Mouse (Mus musculus) CD4-positive, CD25-positive, alpha-beta regulatory T cell, adult 4 months (primary cell): ENCODE results near the gene Capn12. TPM values are rescaled to one million over a fixed set of nuclear protein-coding genes. Genes with fewer than 3 reads are reported as not detected.

Experiments used
- ATAC-seq: one replicate; pipeline ENCODE4 v1.8.0; 2017
- polyA plus RNA-seq, 2 experiments: library from polyadenylated mRNA; unstranded; fragments of 100-300 nt; shearing (Covaris generic); gene quantifications; one replicate each; pipeline ENCODE4 v1.2.1; 2017

The Capn12 gene
- not detected for polyA plus RNA-seq

DNA sequence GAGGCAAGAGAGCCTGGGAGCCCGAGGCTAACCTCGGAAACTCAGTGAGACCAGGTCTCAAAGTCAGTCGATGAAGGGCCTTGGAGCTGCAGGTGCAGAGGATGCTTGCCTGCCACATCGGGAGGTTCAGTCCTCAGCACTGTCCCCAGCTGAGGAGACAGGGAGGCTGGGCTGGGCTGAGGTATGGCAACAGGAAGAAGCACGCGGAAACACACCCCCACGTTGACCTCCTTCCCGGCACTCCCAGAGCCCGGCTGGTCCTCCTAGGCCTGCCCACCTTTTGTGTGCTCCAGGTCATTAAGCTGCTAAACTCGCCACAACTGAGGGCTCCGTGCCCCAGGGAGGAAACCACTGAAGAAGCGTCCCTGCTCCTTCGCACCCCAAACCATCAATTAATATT is at the start of gene Capn12:
Capn12 (plus strand) TSS at position 224 of the 400 bp plus-strand sequence.
- no peak for ATAC-seq

DNA sequence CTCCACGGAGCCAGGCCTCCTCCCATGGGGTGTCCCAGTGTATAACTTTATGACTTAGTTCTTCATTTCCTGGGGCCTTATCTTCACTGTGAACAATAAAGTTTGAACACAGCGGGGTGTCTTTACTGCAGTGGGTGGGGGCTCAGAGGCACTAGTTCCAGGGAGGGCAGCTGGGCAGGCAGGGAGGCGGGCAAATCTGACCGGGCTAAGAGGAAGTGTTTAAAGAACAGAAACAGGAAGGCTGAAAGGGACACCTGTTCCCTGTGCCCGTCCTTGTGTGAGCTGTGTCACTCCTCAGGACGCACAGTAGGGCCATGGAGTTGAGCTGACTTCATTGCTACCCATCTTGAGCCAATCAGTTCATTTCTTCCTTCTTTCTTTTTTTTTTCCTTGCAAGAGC is 49.1 kb upstream of the Capn12 start:
- ATAC-seq: no peak

DNA sequence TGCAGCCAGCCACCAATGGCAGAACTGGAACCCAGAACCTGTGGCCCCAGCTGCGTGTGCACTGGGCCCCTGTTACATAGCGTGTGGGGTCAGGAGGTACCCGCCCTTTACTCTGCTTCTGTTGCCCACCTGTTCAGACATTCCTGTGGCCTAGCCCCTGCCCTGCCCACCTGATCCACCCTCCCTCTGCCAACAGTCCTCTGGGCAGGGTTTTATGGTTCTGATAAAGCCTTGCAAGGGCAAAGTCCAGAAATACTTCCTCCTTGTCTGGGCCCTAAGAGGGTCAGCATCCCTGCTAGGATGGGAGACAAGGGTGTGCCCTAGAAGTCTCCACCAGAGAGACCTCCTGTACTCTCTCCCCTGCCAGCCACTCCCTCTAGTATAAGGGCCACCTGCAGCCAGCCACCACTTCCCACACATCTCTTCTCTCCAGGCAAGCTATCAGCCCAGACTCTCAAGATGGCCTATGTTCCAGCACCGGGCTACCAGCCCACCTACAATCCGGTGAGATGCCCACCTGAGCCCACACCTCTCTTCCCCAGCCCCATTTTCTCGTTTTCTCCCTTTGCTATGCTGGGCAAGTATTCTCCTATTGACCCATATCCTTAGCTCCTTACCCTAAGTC is 47.4 kb upstream of the Capn12 start, which contains the start of gene Lgals4:
Lgals4 (plus strand) TSS at position 132 of the 625 bp plus-strand sequence.
- no peak for ATAC-seq

DNA sequence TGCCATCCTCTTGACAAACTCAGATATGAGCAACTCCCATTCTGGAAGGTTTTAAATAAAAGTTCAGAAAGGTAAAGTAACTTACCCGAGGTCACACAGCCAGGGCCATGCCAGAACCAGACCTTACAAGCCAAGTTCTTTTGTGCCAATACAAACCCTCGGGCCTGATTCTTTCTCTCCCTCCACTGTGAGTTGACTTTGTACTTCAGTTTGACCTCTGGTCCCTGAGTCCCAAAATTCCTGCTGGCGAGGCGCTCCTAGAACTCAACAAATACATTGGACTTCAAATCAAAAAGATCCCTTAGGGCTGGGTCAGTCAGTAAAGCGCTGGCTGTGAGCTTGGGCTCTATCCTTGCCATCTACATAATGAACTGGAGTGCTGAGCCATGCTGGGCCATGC is 44.3 kb upstream of the Capn12 start:
- no peak for ATAC-seq

DNA sequence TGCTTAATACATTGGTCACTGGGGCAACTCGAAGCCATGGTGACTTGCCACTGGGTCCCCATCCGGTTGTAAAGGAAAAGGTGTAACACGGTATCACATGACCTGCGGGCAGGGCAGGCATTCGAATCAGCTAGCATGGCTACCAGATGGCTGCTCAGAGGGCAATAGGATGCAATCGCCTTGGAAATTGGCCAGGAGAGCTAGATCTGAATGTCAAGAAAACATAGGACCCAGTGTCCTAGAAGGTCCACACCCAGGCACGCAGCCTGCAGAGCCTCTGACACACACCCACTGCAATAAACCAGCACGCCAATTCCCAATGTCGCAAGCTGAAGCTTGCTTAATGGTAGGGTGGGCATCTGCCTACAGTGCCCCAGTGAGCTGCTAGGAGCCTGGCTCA is 42.9 kb upstream of the Capn12 start:
- ATAC-seq: no peak

DNA sequence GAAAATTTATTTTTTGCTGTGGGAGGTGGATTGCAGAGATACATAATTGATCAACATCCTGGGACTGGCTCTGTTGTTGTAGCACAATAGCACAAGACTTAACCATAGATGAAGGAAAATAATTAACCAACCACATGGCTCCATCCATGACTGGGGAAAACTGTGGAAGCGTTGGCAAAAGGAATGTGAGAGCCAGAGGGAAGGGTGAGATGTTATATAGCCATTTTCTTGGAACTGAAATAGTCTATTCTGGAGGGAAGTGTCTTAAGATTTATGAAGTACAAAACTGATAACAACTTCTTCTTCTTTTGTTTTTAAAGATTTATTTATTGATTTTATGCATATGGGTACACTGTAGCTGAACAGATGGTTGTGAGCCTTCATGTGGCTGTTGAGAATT is 33.9 kb upstream of the Capn12 start:
- no peak for ATAC-seq

DNA sequence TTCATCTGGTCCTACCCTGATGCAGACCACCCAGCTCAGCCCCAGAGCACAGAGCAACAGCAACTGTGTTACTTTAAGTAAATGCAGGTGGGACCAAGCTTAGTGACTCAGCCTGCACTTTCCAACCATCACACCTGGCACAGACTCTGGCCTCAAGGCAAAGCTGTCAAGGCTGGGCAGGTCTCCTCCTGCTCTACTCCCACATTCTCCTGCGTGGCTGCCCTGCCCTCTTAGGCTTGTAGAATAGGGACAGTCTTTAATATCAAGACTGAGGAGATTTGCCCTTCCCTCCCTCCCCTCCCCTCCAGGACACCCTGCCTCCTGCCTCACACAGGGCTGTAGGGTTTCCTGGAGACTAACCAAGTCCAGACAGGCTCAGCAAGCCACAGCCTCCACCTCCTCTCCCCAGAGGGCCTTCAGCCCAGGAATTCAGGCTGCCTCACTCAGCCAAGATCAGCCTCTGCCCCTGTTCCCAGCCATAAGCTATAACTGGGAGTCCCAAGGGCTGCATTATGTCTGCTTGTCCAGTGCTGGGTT is 31.5 kb upstream of the Capn12 start:
- no peak for ATAC-seq

DNA sequence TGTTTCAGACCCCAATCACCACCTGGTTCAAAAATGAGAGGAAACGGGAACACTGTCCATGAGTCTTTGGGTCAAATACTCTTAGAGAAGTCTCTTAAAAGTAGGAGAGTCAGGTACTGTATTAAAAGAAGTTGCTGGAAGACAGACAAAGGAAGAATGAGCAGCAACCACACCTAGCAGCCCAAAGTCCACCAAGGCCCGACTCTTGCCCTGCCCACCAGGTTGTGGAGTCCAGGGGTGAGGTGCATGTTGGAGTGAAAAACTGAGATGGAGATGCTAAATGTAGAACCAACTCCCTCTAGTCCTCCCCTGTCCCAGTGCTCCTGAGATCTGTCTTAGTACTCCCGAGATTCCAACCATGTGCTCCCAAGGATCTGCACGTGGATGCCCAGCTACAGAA is 30.6 kb upstream of the Capn12 start:
- ATAC-seq: no peak

DNA sequence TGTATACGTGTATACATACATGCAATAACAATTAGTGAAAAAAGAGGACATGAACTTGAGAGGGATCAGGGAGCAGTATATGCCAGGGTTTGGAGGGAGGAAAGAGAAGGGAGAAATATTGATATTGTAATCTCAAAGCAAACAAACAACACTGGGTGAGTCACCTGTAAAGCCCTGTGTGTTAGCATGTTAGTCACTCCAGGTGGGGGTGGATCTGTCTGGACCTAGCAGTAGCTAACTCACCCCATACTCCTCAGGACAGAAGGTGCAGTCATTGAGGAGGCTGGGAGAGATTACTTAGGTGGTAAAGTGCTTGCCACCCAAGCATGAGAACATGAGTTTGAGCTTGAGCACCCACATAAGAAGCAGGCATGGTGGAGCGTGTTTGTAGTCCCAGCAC is 21.3 kb upstream of the Capn12 start:
- ATAC-seq: no peak

DNA sequence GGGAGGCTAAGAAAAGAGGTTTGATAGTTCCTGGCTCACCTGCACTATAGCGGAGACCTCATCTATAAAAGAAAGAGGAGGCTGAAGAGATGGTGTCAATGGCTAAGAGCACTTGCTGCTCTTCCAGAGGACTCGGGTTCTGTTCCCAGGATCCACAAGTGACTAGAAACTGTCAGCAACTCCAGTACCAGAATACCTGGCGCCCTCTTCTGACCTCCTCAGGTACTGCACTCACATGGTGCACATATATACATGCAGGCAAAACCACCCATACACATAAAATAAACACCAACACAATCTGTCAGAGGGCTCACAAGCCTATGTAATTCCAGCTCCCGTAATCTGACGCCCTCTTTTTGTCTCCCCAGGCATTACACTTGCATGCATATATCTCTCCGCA is 20.3 kb upstream of the Capn12 start:
- ATAC-seq: no peak

DNA sequence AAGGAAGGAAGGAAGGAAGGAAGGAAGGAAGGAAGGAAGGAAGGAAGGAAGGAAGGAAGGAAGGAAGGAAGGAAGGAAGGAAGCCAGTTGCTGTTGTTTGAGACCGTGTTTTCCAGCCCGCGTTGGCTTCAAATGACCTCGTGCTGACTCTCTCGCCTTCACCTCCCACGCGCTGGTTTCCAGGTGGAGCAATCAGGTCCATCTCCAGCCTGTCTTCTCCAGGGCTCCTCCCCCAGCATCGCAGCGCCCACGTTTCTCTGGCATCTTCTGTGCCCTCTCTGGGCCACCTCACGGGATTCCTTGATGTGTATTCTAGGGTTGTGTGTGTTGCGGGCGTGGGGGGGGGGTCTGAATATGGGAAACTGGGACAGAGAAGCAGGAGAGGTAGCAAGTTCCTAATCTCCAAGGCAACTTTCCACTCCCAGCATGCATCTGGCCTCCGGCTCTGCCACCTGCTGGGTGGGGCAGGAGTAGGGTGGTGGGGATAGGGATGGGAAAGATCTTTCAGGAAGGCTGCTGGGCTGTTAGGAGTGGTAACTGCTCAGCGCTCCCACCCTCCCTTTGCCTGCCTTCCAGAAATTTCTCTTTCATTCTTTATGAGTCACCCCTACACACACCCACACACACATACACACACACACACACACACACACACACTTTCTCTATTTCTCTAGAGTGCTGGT is 18.3 kb upstream of the Capn12 start:
- no peak for ATAC-seq

DNA sequence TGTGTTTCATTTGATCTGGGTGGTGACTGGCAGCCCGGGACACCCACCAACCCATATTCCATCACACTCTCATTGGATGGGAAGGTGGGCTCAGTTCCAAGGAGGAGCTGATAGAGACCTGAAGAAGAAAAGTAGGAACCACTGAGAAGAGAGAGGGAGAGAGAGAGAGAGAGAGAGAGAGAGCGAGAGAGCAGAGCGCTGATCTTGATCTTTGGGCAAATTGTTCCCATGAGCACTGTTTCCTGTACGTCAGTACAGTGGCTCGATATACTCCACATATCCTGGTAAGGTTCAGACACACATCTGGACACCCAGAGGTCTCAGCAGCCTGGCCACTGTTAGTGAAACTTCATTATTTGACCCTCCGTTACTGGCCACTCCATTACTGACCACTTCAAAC is 17.7 kb upstream of the Capn12 start, which contains the start of gene Lgals7:
Lgals7 (plus strand) TSS at position 314 of the 400 bp plus-strand sequence.
- no peak for ATAC-seq

DNA sequence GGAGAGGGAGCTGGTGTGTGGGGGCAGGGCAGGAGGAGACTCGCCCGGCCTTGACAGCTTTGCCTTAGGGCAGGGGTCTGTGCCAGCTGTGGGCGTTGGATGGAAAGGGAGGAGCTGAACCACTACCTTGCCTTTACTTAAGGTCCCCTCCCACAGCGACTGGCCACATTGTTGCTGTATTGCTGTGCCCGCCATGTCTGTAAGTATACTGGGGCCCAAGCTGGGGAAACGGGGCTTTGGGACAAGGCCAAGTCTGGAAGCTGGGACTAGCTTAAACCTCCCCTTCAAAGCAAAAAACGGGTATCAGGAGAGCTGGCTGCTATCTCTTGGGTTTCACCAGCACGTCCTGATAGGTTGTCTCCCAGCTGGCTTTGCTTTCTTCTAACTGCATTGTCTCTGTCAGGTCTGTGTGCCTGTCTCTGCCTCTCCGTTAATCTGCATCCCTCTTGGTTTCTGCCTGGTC is 16.9 kb upstream of the Capn12 start:
- no peak for ATAC-seq

DNA sequence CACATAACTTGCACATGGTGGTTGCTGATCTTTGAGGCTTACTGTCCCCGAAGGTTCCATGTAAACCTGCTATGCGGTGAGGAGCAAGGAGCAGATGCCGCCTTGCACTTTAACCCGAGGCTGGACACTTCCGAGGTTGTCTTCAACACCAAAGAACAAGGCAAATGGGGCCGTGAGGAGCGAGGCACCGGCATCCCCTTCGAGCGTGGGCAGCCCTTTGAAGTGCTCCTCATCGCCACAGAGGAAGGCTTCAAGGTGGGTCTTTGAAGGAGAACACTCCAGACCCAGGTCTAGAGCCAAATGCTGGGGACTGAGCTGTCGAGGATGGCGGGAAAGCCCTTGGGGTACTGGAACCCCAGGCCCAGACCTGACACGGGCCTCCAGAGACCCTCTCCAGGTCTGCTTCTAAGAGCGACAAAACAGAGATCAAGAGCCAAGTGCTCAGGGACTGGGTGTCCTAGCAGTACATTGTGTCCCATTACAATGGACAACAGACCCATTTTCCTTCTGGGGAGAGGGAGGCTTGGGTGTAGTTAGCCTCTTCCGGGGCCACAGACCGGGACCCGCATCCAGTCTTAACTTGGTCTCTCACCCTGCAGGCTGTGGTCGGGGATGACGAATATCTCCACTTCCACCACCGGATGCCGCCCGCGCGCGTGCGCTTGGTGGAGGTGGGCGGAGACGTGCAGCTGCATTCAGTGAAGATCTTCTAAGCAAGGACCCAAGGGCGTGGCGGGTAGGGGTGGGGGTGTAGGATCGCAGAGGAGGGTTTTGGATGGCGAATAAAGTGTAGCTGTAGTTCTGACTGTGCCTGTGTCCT is 15.5 kb upstream of the Capn12 start:
- ATAC-seq: peak; percentile 95

DNA sequence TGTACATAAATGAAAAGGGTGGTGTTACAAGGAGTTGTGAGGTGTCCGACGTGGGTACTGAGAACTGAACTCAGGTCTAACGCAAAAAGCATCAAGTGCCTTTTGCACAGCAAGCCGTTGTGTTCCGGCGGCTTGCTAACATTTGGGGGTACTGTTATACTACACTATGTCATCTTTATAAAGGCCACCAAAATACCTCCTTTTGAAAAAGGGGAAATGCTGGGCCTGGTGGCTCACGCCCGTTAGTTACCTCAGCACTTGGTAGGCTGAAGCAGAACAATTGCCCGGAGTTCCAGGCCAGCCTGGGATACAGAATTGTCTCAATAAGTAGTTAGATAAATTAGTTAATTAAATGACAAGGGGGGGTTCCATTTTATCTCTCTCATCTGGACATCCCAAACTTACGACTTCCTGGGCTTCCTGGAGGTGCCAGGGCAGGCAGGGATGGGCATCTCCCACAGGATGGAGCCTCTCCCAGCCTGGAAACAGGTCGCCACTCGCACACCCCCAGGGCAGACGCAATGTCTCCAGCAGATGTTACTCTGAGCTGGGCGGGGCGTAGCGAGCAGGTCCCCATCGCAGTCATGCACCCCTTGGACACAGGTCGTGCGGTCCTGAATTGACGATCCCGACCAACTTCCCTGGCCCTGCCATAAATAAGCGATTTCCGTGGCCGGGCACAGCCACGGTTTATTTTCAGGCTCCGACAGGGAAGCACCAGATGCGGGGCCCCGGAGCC is 14.3 kb upstream of the Capn12 start:
- no peak for ATAC-seq

DNA sequence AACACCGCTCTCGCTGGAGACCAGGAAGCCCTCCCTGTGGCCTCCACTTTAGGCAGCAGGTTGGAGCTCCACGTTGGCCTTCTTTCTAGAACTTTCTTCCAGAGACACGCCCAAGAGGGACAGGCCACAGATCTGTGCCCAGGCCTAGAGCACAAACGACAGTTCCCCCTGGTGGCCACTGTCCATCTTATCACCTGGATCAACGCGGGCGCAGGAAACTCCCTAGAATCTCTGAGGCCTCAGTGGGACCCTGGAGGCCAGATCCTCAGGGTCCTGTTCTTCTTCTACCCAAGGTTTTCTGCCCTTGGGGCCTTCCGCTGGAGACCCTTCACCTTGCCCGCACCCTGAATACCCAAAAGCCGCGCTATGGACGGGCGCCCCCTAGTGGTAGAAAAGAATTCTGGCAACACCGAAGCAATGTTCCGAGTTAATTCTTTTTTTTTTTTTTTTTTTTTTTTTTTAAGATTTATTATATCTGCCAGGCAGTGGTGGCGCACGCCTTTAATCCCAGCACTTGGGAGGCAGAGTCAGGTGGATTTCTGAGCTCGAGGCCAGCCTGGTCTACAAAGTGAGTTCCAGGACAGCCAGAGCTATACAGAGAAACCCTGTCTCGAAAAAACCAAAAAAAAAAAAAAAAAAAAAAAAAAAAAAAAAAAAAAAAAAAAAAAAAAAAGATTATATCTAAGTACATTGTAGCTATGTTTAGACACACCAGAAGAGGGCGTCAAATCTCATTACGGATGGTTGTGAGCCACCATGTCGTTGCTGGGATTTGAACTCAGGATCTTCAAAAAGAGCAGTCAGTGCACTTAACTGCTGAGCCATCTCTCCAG is 13.5 kb upstream of the Capn12 start:
- peak; percentile 30 for ATAC-seq

DNA sequence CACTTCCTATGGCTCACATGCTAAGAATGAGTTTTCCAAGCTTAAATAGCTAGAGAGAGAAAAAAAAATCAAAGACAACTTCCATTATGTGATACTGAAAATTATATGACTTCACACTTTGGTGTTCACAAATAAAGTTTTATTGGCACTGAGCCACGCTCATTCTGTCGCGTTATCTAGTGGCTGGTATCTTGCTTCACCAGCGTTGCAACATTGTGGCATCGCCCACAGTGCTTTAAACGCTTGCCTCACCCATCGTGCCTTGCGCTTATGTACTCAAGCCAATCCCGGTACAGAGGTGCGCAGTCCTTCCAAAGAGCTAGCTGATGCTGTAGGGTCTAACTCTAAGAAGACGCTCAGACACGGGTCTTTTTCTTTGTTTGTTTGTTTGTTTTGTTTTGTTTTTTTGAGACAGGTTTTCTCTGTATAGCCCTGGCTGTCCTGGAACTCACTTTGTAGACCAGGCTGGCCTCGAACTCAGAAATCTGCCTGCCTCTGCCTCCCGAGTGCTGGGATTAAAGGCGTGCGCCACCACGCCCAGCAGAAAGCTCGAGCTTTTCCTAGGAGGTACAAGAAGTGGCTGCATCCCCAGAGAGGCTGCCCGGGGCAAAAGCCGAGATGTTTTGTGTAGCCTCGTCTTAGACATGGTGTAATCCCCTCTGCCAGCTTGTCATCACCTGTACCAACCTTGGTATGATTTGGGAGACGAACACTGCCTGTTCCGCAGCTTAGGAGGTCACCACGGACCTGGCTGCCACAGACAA is 10.1 kb upstream of the Capn12 start:
- no peak for ATAC-seq

DNA sequence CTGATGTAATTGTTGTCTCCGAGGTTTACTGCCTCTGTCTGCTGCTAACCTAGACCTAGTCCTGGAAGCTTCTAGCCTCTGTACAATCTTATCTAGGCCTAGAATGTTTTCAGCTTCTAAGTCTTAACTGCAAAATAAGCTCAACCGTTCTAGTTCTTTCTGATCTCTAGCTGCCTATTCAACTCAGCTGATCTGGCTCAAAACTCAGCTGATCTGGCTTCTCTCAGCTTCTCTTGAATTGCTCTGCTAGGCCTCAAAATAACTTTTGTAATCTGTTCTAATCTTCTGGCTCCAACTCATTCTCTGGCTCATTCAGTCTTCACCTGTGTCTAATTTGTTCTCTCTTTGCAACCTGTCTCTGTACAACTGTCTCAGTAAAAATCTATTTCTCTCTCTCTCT is 6.7 kb upstream of the Capn12 start:
- no peak for ATAC-seq

DNA sequence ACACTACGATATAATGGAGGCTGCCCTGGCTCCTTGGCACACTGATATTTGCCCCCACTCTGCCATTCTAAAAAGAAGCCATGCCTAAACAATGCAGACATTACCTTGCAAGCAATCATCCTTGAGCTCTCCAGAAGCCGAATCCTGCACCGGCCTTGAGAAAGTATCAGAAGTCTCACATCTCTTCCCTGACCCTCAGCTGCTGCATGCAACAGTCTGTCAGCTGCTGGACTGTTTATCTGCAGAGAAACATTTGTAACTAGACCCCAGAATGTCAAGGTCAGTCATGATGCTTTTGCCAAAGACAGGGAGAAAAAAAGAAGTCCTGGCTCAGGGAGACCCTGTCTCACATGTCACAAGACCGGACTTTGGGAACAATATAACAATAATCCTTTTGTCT is 5.1 kb upstream of the Capn12 start:
- no peak for ATAC-seq

DNA sequence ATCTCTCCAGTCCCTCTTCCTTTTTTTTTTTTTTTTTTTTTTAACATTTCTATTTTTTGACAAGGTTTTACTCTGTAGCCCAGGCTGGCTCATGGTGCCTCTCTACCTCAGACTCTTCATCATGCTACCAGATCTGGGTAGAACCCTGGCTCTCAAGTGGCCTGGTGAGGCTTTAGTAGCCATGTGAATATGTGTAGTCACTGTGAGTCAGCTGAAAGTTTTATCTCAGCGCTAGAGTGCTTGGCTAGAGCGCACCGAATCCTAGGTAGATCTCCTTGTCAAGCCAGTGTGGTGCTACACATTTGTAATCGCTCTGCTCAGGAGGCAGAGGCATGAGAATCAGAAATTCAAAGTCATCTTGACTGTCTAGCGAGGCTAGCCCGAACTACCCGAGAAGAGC is 4.1 kb upstream of the Capn12 start:
- no peak for ATAC-seq

DNA sequence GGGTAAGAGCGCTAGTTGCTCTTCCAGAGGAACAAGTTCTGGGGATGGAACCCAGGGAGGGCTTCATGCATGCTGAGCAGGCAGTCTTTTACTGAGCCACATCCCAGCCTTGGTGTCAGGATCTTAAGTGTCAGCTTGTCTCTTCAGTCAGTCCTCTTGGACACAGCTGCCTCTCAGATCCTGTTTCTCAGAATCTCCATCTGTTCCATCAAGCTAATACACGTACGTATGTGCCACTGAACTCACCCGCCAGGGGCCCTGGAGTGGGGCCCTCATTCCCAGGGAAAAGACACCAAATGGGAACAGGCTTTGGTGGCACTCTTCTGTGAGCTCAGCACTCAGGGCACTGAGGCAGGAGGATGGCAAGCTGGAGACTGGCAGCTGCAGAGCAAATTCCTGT is 3.4 kb upstream of the Capn12 start:
- no peak for ATAC-seq
